ENCODE assay signal across 30 mouse cellular contexts in the genomic region with DNA sequence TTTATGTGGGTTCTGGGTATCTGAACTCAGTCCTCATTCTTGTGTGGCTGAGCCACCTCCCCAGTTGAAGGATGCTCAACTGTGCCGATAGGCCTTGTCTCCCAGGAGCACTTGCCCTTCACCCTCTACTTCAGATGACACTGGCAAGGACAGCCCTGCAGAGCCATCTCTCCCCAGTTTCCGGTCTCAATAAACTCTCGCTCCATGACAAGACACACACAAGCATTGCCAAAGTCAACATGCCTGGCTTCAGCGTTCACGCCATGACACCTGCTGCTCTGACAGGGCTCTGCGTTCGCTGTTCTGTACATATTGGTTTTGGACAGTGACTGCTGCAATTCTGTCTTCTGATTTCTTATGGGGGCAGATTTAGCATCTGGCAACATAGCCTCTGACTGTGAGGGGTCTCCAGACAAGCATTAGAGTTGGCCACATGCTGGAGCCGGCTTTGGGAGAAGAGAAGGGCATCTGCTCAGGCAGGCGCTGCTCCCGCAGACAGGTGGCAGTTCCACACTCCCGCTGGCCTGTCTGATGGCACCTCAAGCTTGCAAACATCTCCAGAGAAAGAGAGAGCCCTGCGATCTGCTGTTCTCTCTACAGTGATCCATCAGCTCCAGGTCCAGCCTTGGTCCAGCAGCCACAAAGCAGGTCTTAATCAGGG. TPM values are rescaled to one million over a fixed set of nuclear protein-coding genes. Genes with fewer than 3 reads are reported as not detected.
DNase-seq lines count a peak whose midpoint lies in the region; ATAC-seq and TF ChIP-seq lines count a peak whose summit lies in the region.
"Had no signal": no experiment of that assay in that cellular context is flagged by ENCODE, and none has a peak within 500 bp of the region (broad histone marks: within the 10 kb centered on the region; RNA-seq: fewer than 3 reads in every experiment).

No protein-coding gene starts in this region.

- no peaks in the 10 kb centered on the region for H3K9me3 ChIP-seq in liver, postnatal 0 days (ENCODE audit: low read length)
- H3K9me3 ChIP-seq in liver, embryonic 12.5 days (replicated peaks), result no peaks in the 10 kb centered on the region
- H3K9me3 ChIP-seq: heart, embryonic 13.5 days; hindbrain, embryonic 12.5 days; limb, embryonic 10.5 days; limb, embryonic 15.5 days; midbrain, embryonic 12.5 days; neural tube, embryonic 13.5 days; stomach, embryonic 15.5 days had no signal

- H3K9ac ChIP-seq in liver, postnatal 0 days (replicated peaks), result no peak overlapping the region
- no peak overlapping the region for H3K9ac ChIP-seq in liver, embryonic 12.5 days
- H3K9ac ChIP-seq: heart, embryonic 13.5 days; hindbrain, embryonic 12.5 days; limb, embryonic 15.5 days; midbrain, embryonic 12.5 days; neural tube, embryonic 13.5 days; stomach, embryonic 15.5 days had no signal

- H3K27ac ChIP-seq in liver, postnatal 0 days (ENCODE audit: low read depth), result no peak overlapping the region
- H3K27ac ChIP-seq in liver, embryonic 12.5 days, result no peak overlapping the region
- H3K27ac ChIP-seq: gastrocnemius, adult 2 months; heart, embryonic 13.5 days; hindbrain, embryonic 12.5 days; layer of hippocampus, adult 2 months; left cerebral cortex, adult 2 months; limb, embryonic 10.5 days; limb, embryonic 15.5 days; midbrain, embryonic 12.5 days; neural tube, embryonic 13.5 days; stomach, embryonic 15.5 days had no signal

- no peaks in the 10 kb centered on the region for H3K36me3 ChIP-seq in liver, postnatal 0 days (replicated peaks; ENCODE audit: insufficient read depth, low read length)
- no peaks in the 10 kb centered on the region for H3K36me3 ChIP-seq in liver, embryonic 12.5 days
- H3K36me3 ChIP-seq: heart, embryonic 13.5 days; hindbrain, embryonic 12.5 days; limb, embryonic 10.5 days; limb, embryonic 15.5 days; midbrain, embryonic 12.5 days; neural tube, embryonic 13.5 days; stomach, embryonic 15.5 days had no signal

- H3K4me3 ChIP-seq in liver, postnatal 0 days (ENCODE audit: low read depth, low read length), result no peak overlapping the region
- no peak overlapping the region for H3K4me3 ChIP-seq in liver, embryonic 12.5 days
- H3K4me3 ChIP-seq: erythroblast, embryonic 14.5 days; gastrocnemius, adult 2 months; heart, embryonic 13.5 days; hindbrain, embryonic 12.5 days; layer of hippocampus, adult 2 months; left cerebral cortex, adult 2 months; limb, embryonic 10.5 days; limb, embryonic 15.5 days; midbrain, embryonic 12.5 days; neural tube, embryonic 13.5 days; stomach, embryonic 15.5 days had no signal

- TF ChIP-seq EP300 in liver, postnatal 0 days (IDR thresholded peaks at IDR 0.05; ENCODE audit: low read depth), result no peak

- TF ChIP-seq CTCF in liver, postnatal 0 days (IDR thresholded peaks at IDR 0.05; ENCODE audit: low read depth), result no peak

- H3K27me3 ChIP-seq in liver, postnatal 0 days (ENCODE audit: insufficient read depth, low read length), result no peaks in the 10 kb centered on the region; the same call in 1 of the 2 replicates
- H3K27me3 ChIP-seq in liver, embryonic 12.5 days (replicated peaks), result peaks cover 27% of the 10 kb centered on the region; the same call in 1 of the 2 replicates
- H3K27me3 ChIP-seq: heart, embryonic 13.5 days; hindbrain, embryonic 12.5 days; limb, embryonic 15.5 days; midbrain, embryonic 12.5 days; neural tube, embryonic 13.5 days; stomach, embryonic 15.5 days had no signal

- no peaks in the 10 kb centered on the region for H3K4me1 ChIP-seq in liver, postnatal 0 days (ENCODE audit: insufficient read depth)
- no peaks in the 10 kb centered on the region for H3K4me1 ChIP-seq in liver, embryonic 12.5 days
- H3K4me1 ChIP-seq: limb, embryonic 15.5 days; stomach, embryonic 15.5 days had no signal

- DNase-seq in liver, postnatal 0 days, result peak; percentile 24
- peak; percentile 85 for DNase-seq in cerebellum, adult 11-12 months
- peak; percentile 84 for DNase-seq in cerebellum, adult 9-10 months
- peak; percentile 74 to 77 for DNase-seq in cerebellum, postnatal 36 days
- DNase-seq in kidney, postnatal 25 days, result no peak
- no peak for DNase-seq in retina, postnatal 1 day
- no peak for DNase-seq in gastrocnemius, postnatal 10 days
- DNase-seq: adrenal gland, adult 8-10 months; B cell, adult 2 months; gastrocnemius, adult 2 months; heart, postnatal 10 days; kidney, adult 9 months; lung, postnatal 36 days had no signal

- H3K4me2 ChIP-seq in liver, postnatal 0 days (ENCODE audit: low read depth, low read length), result no peak overlapping the region
- H3K4me2 ChIP-seq in liver, embryonic 12.5 days, result no peak overlapping the region
- H3K4me2 ChIP-seq: heart, embryonic 13.5 days; hindbrain, embryonic 12.5 days; limb, embryonic 15.5 days; midbrain, embryonic 12.5 days; neural tube, embryonic 13.5 days; stomach, embryonic 15.5 days had no signal

- 0 out of 2 replicates have a peak, but pooled peaks have one; percentile 31 for ATAC-seq in liver, postnatal 0 days
- ATAC-seq in liver, embryonic 12.5 days, result no peak
- ATAC-seq: activated CD4-positive, CD25-positive, alpha-beta regulatory T cell, adult 4 months; forebrain, embryonic 16.5 days; intestine, postnatal 0 days had no signal

- WGBS in liver, postnatal 0 days (ENCODE audit: insufficient replicate concordance), result 73% methylated on average over 12 of the region's 12 CpGs
- 76% methylated on average over 12 of the region's 12 CpGs for WGBS in liver, embryonic 12.5 days (ENCODE audit: insufficient replicate concordance)

RNA-seq across cellular contexts. Expression of a gene that starts 31.6 kb away (rescaled TPM):
- polyA plus RNA-seq in liver, postnatal 0 days (2015; fragmentation: Nextera tagmentation; extraction: Ambion mirVana), result not detected in 2 replicates
- not detected in 2 replicates for polyA plus RNA-seq in liver, embryonic 12.5 days (2016; fragmentation: Nextera tagmentation; extraction: Ambion mirVana)
- total RNA-seq in gastrocnemius, postnatal 10 days (2021), result 1 to 10 TPM in 1 of 2 experiments, under 1 TPM in 1; 0.59 to 1.1 TPM
- polyA plus RNA-seq: erythroblast, embryonic 14.5 days; forebrain, embryonic 11.5 days; forebrain, embryonic 16.5 days; heart, embryonic 13.5 days; hindbrain, embryonic 12.5 days; intestine, postnatal 0 days; limb, embryonic 10.5 days; limb, embryonic 15.5 days; liver, embryonic 16.5 days; lung, embryonic 16.5 days; stomach, embryonic 15.5 days had no signal

RNA-seq across cellular contexts. Expression of a gene that starts 53.0 kb away (rescaled TPM):
- polyA plus RNA-seq in liver, postnatal 0 days (2015; fragmentation: Nextera tagmentation; extraction: Ambion mirVana), result 45.5 and 45.6 TPM in 2 replicates
- polyA plus RNA-seq in liver, embryonic 12.5 days (2016; fragmentation: Nextera tagmentation; extraction: Ambion mirVana), result 52.6 and 52.8 TPM in 2 replicates
- 100 to 1,000 TPM; 117 to 134 TPM for total RNA-seq in gastrocnemius, postnatal 10 days (2021)

Comparison
In these comparisons a context has a peak if more than half of its experiments do, and no peak if none do; other contexts are left out.
1. DNase-seq: peak in liver, postnatal 0 days (single experiment), cerebellum, adult 11-12 months (single experiment), cerebellum, adult 9-10 months (single experiment) and cerebellum, postnatal 36 days (2 of 2); none in kidney, postnatal 25 days (0 of 2), retina, postnatal 1 day (single experiment) and gastrocnemius, postnatal 10 days (single experiment).